Mouse (Mus musculus): Measurements from ENCODE around the gene Mmp14. TPM values are rescaled to one million over a fixed set of nuclear protein-coding genes. Genes with fewer than 3 reads are reported as not detected.
A peak's percentile ranks its signal among the peaks of the same experiment; 100 is the strongest.

Mmp14 gene
- polyA plus RNA-seq, 1 experiment from 2014 or later, result 36.7 TPM

DNA sequence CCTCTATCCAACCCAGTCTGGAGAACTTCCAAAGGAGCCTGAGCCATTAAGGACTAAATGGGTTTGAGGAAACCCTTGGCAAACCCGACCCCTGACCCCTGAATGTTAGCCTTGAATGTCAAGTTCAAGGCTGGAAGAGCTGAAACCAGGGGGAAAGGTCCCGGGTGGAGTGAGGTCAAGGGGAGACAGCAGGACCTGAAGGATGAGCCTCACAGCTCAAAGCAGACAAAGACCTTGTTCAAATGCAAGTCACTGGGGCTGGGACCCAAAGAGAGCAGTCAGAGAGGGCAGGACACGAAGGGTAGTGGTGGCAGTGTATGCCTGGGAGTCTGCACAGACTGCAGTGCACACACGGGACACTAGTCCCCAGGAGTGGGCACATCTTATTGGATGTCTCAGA is 10.0 kb downstream of the Mmp14 start:
- H3K4me2 ChIP-seq, result no peak overlapping the region
- H3K4me3 ChIP-seq, result no peak overlapping the region
- no peaks in the 10 kb centered on the region for H3K9me3 ChIP-seq (replicated peaks)
- peaks cover 30% of the 10 kb centered on the region for H3K4me1 ChIP-seq
- no peak overlapping the region for H3K27ac ChIP-seq
- 49% methylated on average over 4 of the region's 4 CpGs for WGBS (ENCODE audit: insufficient replicate concordance)
- H3K36me3 ChIP-seq, result peaks cover 35% of the 10 kb centered on the region
- no peak overlapping the region for H3K9ac ChIP-seq
- no peak for ATAC-seq
- H3K27me3 ChIP-seq (replicated peaks), result peaks cover 15% of the 10 kb centered on the region

DNA sequence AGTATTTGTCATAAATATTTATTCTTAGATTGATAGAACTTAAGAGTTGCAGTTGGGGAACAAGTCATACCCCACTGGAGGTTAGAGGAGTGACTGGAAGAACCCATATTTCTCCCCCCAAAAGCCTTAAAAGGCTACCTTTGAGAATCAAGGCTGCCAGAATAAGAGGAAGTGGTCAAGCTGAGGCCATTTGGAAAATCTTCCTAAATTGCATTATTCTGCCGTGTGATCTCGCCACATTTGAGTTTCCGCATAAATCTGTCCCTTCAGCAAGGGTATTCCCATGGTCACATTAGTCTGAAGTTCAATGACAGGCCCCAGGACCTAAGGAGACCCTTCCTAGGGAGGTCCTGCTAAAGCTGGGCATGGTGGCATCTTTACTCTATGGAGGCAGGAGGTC is 11.1 kb downstream of the Mmp14 start:
- H3K9me3 ChIP-seq (replicated peaks), result no peaks in the 10 kb centered on the region
- no peak overlapping the region for H3K27ac ChIP-seq
- no peak overlapping the region for H3K4me2 ChIP-seq
- H3K27me3 ChIP-seq (replicated peaks), result peaks cover 15% of the 10 kb centered on the region
- no peak overlapping the region for H3K4me3 ChIP-seq
- H3K36me3 ChIP-seq, result peaks cover 31% of the 10 kb centered on the region
- no peak for ATAC-seq
- WGBS (ENCODE audit: insufficient replicate concordance), result 51% methylated on average over 3 of the region's 3 CpGs
- H3K4me1 ChIP-seq, result peaks cover 30% of the 10 kb centered on the region
- no peak overlapping the region for H3K9ac ChIP-seq

DNA sequence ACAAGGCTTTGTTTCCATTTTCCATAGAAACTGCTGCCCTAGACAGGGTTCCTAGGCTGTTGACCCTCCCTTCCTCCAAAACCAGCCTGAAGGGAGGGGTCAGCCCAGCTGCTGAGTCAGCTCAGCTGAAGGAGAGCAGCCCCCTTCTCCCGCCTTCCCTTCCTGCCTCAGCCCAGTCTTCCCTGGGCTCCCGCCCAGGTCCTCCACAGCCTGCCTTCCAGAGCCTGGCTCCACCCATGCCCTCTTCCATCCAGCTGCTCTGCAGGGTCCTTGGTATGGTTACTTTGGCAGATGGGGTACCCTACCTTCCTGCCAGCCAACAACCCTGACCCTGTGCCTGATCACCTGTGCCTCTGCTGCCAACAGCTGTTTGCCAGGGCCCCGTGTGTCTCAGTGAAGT is 11.8 kb downstream of the Mmp14 start:
- H3K27ac ChIP-seq, result no peak overlapping the region
- peaks cover 15% of the 10 kb centered on the region for H3K27me3 ChIP-seq (replicated peaks)
- H3K9me3 ChIP-seq (replicated peaks), result no peaks in the 10 kb centered on the region
- WGBS (ENCODE audit: insufficient replicate concordance), result 33% methylated on average over 3 of the region's 3 CpGs
- peaks cover 26% of the 10 kb centered on the region for H3K36me3 ChIP-seq
- H3K9ac ChIP-seq, result no peak overlapping the region
- peaks cover 31% of the 10 kb centered on the region for H3K4me1 ChIP-seq
- H3K4me3 ChIP-seq, result no peak overlapping the region
- no peak overlapping the region for H3K4me2 ChIP-seq
- ATAC-seq, result peak; percentile 38; the same call in 1 of the 2 replicates

DNA sequence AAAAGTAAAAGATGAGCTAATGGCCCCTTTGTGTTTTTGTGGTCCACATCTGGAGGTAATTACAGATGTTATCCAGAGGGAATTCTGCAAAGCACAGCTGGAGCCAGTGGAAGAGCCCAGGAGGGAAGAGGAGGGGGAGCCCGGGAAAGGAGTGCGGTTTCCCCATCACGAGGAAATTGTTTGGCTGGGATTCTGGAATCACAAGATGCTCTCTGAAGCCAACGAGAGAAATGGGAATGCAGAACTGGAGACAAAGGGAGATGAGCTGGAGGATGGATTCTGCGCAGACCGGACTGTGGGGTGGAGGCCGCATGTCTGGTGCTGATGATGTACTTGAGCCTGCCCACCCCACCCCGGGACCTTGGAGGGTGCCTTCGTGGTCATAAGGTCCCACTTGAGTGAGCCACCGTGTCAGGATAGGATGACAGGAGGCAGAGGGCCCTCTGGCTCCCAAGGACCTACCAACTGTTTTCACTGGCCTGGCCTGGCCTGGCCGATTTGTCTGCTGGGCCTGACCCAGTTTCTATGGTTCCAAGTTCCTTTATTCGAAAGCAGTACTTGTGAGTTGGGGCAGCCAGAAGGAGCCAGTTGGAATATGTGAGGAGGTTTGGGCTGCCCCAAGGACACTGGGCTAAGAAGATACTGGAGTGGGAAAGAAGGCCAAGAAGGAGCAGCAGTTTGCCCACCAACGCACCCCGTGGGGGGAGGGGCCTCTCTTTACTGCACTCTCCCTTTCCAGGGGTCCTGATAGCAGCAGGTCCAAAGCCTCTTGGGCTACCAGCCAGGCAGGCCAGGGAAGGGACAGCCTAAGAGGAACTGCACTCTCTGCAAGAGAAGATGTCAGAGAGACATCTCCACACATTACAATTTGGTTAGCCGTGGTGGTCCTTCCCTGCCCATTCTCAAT is 12.6 kb downstream of the Mmp14 start:
- Histone ChIP-seq H3K27me3 (replicated peaks) (peaks cover 15% of the 10 kb centered on the region), H3K4me2 (no peak overlapping the region), H3K4me3 (no peak overlapping the region), H3K27ac (no peak overlapping the region), H3K36me3 (peaks cover 19% of the 10 kb centered on the region), H3K9ac (no peak overlapping the region), H3K4me1 (peaks cover 38% of the 10 kb centered on the region), H3K9me3 (replicated peaks) (no peaks in the 10 kb centered on the region)
- 65% methylated on average over 15 of the region's 15 CpGs for WGBS (ENCODE audit: insufficient replicate concordance)
- ATAC-seq, result no peak

DNA sequence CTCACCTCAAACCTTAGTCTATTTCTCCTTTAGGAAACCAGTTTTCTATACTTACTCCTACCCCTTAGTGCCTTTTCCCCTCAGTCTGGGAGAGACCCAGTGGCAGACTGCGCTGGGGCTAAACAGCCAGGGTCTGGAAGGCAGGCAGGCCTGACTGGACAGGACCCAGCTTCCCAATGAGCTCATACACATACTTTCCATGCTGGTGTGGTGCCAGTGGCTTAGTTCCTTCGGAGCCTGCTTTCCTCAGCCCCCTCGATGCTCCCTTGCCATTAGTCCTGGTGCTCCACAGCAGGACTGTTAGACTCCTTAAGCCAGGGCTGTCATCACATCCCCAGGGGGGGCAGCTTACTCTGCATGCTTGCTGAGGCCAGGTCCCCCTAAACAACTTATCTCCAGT is 14.1 kb downstream of the Mmp14 start:
- Histone ChIP-seq H3K4me2 (no peak overlapping the region), H3K27ac (peak overlapping the region; percentile 41; the same call in 1 of the 2 replicates), H3K36me3 (peaks cover 4% of the 10 kb centered on the region; the same call in 1 of the 2 replicates), H3K9ac (peak overlapping the region; percentile 12; the same call in 1 of the 2 replicates), H3K4me1 (peaks cover 42% of the 10 kb centered on the region), H3K4me3 (no peak overlapping the region), H3K27me3 (replicated peaks) (peaks cover 9% of the 10 kb centered on the region), H3K9me3 (replicated peaks) (no peaks in the 10 kb centered on the region)
- 56% methylated on average over 3 of the region's 3 CpGs for whole genome bisulfite sequencing (ENCODE audit: insufficient replicate concordance)
- peak; percentile 28; the same call in 1 of the 2 replicates for ATAC-seq

DNA sequence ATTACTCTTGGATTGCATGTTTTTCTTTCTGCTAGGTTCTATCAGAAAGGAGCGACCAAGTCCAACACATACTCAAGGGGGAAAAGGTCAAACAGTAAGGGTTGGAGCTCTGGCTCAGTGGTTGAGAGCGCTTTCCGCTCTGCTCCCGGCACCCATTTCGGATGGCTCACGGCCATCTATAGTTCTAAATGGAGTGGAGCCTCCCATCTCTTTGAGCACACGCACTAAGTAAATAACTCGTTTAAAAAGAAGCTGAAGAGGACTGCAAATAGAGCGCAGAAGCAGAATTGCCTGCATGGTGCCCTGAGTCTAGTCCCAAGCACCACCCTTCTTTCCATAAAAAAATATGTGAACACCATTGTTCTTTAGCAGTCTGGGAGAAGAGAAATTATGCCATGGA is 22.2 kb downstream of the Mmp14 start:
- Histone ChIP-seq H3K27ac (no peak overlapping the region), H3K9ac (no peak overlapping the region), H3K36me3 (no peaks in the 10 kb centered on the region), H3K27me3 (replicated peaks) (0 out of 2 replicates have a peak, but pooled peaks cover 5% of the 10 kb centered on the region), H3K4me1 (peaks cover 18% of the 10 kb centered on the region), H3K9me3 (replicated peaks) (no peaks in the 10 kb centered on the region), H3K4me3 (no peak overlapping the region), H3K4me2 (no peak overlapping the region)
- WGBS (ENCODE audit: insufficient replicate concordance), result 76% methylated on average over 9 of the region's 9 CpGs
- no peak for ATAC-seq

DNA sequence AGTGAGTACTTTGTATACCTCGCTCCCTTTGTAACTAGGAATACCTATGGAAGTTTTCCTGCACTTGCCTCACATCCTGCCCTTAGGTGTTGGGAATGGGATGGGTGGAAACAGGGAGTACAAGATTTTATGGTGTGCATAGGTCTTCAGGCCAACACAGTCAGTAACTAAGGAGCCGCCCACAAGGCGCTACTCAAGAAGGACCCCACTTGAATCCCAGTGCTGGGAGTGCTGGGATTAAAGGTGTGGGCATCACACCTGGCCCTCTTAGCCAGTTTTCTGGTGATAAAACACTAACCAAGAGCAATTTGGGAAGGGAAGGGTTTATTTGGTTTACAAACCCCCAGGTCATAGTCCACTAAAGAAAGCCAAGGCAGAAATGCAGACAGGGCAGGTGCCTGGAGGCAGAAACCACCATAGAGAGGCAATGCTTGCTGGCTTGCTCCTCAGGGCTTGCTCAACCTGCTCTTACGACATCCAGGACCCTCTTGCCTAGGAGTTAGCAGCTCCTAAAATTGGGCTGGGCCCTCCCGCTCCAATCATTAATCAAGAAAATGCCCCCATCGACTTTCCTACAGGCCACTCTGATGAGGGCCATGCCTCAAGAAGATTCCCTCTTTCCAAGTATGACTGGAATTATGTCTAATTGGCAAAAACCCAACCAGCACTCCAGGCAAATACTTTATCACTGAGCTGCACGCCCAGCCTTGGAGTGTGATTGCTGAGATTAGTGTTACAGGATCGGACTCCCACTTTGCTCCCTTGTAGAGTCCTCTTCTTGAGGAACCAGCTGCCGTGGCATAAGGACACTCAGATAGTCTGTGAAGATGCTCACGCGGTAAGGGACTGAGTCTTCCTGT is 23.5 kb downstream of the Mmp14 start:
- no peaks in the 10 kb centered on the region for H3K36me3 ChIP-seq
- peaks cover 9% of the 10 kb centered on the region for H3K4me1 ChIP-seq
- no peak overlapping the region for H3K4me2 ChIP-seq
- H3K27ac ChIP-seq, result no peak overlapping the region
- ATAC-seq, result no peak
- no peak overlapping the region for H3K4me3 ChIP-seq
- H3K9me3 ChIP-seq (replicated peaks), result no peaks in the 10 kb centered on the region
- H3K27me3 ChIP-seq (replicated peaks), result 0 out of 2 replicates have a peak, but pooled peaks cover 5% of the 10 kb centered on the region
- no peak overlapping the region for H3K9ac ChIP-seq
- 54% methylated on average over 11 of the region's 11 CpGs for WGBS (ENCODE audit: insufficient replicate concordance)

DNA sequence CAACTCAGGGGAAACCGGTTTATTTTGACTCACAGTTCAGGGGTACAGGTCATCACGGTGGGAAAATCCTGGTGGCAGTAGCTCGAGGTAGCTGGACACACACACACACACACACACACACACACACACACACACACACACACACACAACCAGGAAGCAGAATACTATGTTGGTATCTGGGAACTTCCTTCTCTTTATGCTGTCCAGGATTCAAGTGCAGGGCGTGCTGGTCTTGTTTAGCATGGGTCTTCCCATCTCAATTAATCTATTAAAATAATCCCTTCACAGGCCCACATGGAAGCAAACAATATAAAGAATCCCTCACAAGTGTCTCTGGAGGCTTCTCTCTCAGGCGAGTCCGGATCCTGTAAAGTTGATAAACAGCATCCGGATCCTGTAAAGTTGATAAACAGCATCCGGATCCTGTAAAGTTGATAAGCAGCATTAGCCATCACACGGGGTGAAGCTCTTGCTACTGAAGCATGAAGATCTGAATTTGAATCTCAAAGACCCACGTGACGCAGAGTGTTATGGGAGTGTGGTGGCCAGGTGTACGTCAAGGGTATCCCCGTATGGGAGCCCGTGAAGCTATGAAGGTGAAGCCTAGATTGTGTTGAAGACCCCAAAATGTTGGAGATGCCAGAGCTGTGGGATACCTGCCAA is 26.6 kb downstream of the Mmp14 start:
- H3K4me3 ChIP-seq, result no peak overlapping the region
- H3K27ac ChIP-seq, result no peak overlapping the region
- H3K9me3 ChIP-seq (replicated peaks), result no peaks in the 10 kb centered on the region
- 0 out of 2 replicates have a peak, but pooled peaks cover 5% of the 10 kb centered on the region for H3K27me3 ChIP-seq (replicated peaks)
- ATAC-seq, result no peak
- 69% methylated on average over 13 of the region's 14 CpGs for WGBS (ENCODE audit: insufficient replicate concordance)
- H3K9ac ChIP-seq, result no peak overlapping the region
- no peaks in the 10 kb centered on the region for H3K36me3 ChIP-seq
- no peak overlapping the region for H3K4me2 ChIP-seq
- peaks cover 22% of the 10 kb centered on the region for H3K4me1 ChIP-seq

DNA sequence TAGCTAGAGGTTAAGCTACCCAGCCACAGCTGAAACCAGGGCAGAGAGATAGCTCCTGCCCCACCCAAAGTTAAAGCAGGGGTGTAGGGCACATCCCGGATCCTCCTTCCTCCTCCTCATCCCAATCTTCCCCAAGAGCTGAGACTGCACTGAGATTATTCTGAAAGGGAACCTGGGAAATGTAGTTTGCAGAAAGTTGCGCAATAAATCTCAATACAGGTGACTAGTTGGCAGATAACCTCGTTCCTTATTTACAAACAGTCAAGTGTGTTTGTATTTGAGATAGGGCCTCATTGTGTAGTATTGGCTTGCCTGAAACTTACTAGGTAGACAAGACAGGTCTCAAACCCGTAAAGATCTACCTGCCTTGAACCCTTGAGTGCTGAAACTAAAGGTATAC is 30.7 kb downstream of the Mmp14 start:
- H3K4me1 ChIP-seq, result peaks cover 36% of the 10 kb centered on the region

DNA sequence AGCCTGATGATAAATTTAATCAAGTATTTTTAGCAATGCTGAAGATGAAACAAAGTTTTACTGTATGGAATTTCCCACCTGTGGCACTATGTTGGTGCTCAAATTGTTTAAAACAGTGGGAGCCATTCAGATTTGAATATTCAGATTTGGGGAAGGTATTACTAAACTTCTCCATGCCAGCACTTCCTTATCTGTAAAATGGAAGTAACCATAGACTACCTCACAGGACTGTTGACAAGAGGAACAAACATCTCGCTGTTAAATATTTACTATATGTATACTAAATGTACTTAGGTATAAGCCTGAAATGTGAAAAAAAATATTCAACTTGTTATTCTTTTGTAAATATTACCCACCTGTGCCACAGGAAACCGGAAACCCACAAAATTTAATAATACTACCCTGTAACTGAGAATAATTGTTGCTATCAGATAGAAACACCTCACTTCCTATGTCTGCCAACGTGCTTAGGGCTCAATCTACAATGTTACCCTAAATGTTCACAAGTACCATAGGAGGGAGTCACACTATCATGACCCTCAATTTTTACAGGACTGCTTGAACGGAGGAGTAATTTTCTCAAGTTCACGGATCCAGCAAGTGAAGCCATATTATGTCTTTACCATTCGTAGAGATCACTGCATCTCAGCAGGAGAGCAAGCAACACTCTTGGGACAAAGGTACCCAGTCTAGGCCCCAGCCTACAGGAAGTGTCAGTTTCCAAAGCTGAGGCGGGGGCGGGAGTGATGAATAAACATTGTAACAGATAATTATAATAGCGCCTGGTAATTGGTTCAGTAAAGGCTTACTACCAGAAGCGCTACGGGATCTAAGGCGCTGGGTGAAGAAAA is 31.9 kb downstream of the Mmp14 start:
- Histone ChIP-seq H3K27me3 (replicated peaks) (no peaks in the 10 kb centered on the region), H3K4me2 (peak overlapping the region; percentile 91), H3K9me3 (replicated peaks) (no peaks in the 10 kb centered on the region), H3K4me3 (peak overlapping the region; percentile 89), H3K9ac (peak overlapping the region; percentile 92), H3K27ac (peak overlapping the region; percentile 94), H3K4me1 (peaks cover 36% of the 10 kb centered on the region), H3K36me3 (peaks cover 29% of the 10 kb centered on the region)
- peak; percentile 50 for ATAC-seq
- WGBS (ENCODE audit: insufficient replicate concordance), result 8% methylated on average over 12 of the region's 12 CpGs

More for the DNA sequence above, 30.7 kb downstream of the Mmp14 start:
- H3K4me2 ChIP-seq, result no peak overlapping the region
- no peak overlapping the region for H3K27ac ChIP-seq
- H3K9ac ChIP-seq, result no peak overlapping the region
- no peak for ATAC-seq
- H3K36me3 ChIP-seq, result peaks cover 17% of the 10 kb centered on the region
- no peak overlapping the region for H3K4me3 ChIP-seq
- 68% methylated on average over 4 of the region's 4 CpGs for WGBS (ENCODE audit: insufficient replicate concordance)
- H3K27me3 ChIP-seq (replicated peaks), result no peaks in the 10 kb centered on the region
- H3K9me3 ChIP-seq (replicated peaks), result no peaks in the 10 kb centered on the region

DNA sequence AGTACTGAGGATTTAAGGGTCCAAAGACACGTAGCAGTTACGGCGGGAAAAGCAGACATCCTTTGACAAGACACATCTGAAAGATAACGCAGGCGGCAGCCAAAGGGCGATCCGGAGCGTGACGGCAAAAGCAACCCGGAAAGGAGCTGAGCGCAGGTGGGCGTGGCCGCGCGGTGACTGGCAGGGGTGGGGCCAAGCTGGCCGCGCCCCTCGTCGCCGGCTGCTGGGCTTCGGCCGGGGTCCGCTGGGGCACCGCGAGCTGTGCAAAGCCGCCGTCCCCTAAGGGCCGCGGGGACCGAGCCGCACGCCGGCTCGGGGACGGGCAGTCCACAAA is 32.5 kb downstream of the Mmp14 start, which contains the start of gene Lrp10:
Gene Lrp10, plus strand, starts transcription at position 179 of the 334 bp plus-strand sequence.
- peaks cover 35% of the 10 kb centered on the region for H3K36me3 ChIP-seq
- H3K27ac ChIP-seq, result peak within 1 kb of the TSS; percentile 94
- WGBS (ENCODE audit: insufficient replicate concordance), result under 1% methylated on average over 35 of the region's 35 CpGs
- peak within 1 kb of the TSS; percentile 91 for H3K4me2 ChIP-seq
- H3K9me3 ChIP-seq (replicated peaks), result no peaks in the 10 kb centered on the region
- peaks cover 36% of the 10 kb centered on the region for H3K4me1 ChIP-seq
- peak within 1 kb of the TSS; percentile 92 for H3K9ac ChIP-seq
- ATAC-seq, result peak; percentile 88
- peak within 1 kb of the TSS; percentile 89 for H3K4me3 ChIP-seq
- H3K27me3 ChIP-seq (replicated peaks), result no peaks in the 10 kb centered on the region

Data from liver, embryonic 12.5 days (tissue).